Mouse (Mus musculus) embryonic fibroblast, embryonic 13.5 days (primary cell): Measurements from ENCODE around the gene Naga. TPM values are rescaled to one million over a fixed set of nuclear protein-coding genes. Genes with fewer than 3 reads are reported as not detected.
"Not testable (repeated sequence)": the region's sequence is repeated elsewhere in the genome, so short reads cannot be mapped to it uniquely, and the experiment has no call there.

ENCODE experiments used
- H3K27ac ChIP-seq: 2 replicates; pipeline ENCODE4 v1.5.1; 2012; ENCODE audit warnings: low read length, control low read depth, inconsistent platforms; ENCODE audit not compliant: insufficient read depth
- H3K4me1 ChIP-seq: 2 replicates; pipeline ENCODE4 v1.6.1; 2011; ENCODE audit warnings: low read length; ENCODE audit not compliant: control insufficient read depth, insufficient read depth
- H3K4me3 ChIP-seq: 2 replicates; pipeline ENCODE4 v1.5.1; 2011; ENCODE audit warnings: mild to moderate bottlenecking, control low read depth, low read length; ENCODE audit not compliant: insufficient read depth
- CTCF ChIP-seq: IDR thresholded peaks from 2 replicates; pipeline ENCODE4 v1.5.1; 2011; ENCODE audit warnings: mild to moderate bottlenecking, control low read depth, low read length, moderate library complexity, borderline replicate concordance; ENCODE audit not compliant: insufficient read depth
- POLR2A ChIP-seq: IDR thresholded peaks from 2 replicates; pipeline ENCODE4 v1.6.1; 2011; ENCODE audit warnings: low read depth, mild to moderate bottlenecking, control low read depth, low read length, moderate library complexity
- polyA plus RNA-seq: library from polyadenylated mRNA; stranded (reverse); fragments of >200 nt; gene quantifications from 2 replicates; pipeline ENCODE4 v1.2.4, GENCODE M21; 2011; ENCODE audit warnings: low read depth; ENCODE audit not compliant: missing spikeins, insufficient read length

The Naga gene
- polyA plus RNA-seq, 1 experiment: 42.8 TPM

- TF ChIP-seq CTCF (no peak), POLR2A (no peak)
- H3K4me1 ChIP-seq: 0 out of 2 replicates have a peak, but pooled peaks cover 4% of the 10 kb centered on the region
- no peak overlapping the region for H3K27ac ChIP-seq
- H3K4me3 ChIP-seq: no peak overlapping the region
Observed at GRCm38 (mm10) chr15:82375855-82376254, 37.1 kb upstream of the Naga start.

DNA sequence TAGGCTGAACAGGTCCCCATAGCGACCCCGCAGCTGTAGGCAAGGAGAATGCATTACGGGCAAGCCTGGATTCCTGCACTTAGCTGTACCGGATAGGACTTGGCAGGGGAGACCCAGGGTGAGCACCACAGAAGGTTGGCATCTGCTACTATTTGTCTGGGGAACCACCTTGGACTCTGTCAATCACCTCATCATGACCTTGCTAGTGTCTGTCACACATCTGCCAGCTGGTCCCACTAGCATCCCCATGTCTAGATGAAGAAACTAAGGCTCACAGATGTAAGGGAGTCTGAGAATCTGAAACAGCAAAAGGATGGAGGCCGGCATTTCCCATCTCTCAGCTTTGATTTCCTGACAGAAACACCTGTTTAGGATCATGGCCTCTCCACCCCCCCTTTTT, 35.7 kb upstream of the Naga start:
- H3K4me1 ChIP-seq: 0 out of 2 replicates have a peak, but pooled peaks cover 4% of the 10 kb centered on the region
- TF ChIP-seq POLR2A: no peak
- no peak overlapping the region for H3K27ac ChIP-seq
- H3K4me3 ChIP-seq: no peak overlapping the region

DNA sequence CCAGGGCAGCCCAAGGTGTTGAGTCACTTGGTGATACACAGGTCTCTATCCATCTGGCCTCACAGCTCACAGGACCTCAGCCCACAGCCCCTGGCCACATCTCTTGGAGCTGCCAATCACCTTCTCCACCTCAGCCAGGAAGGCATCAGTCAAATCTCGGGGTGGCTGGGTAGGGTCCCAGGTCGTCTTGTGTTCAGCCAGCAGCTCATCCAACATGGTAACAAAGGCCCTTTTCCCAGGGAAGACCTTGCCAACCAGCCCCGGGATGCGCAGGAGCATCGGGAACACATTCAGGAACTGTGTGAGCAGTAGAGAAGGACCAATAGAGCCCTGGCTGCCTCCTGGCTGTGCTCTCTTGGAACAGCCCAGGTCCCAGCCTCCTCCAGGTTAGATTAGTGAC, 34.3 kb upstream of the Naga start:
- TF ChIP-seq CTCF (no peak), POLR2A (no peak)
- Histone ChIP-seq H3K4me3 (no peak overlapping the region), H3K27ac (no peak overlapping the region), H3K4me1 (0 out of 2 replicates have a peak, but pooled peaks cover 4% of the 10 kb centered on the region)

DNA sequence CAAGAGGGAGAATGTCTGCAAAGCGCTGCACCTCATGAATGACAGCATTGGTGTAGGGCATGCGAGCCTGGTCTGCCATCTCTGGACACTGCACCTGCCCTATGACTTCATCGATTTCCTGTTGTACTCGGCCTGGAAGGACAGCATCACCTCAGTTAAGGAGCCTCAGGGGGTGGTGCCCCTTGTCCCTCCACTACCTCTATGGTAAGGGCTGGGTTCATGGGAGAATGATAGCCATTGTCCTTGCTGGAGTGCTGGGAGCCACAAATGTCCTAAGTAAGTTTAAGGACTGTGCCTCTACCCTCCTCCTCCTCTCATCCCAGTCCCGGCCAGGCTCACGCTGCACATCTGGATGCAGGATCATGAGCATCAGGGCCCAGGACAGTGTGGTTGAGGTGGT, 33.7 kb upstream of the Naga start:
- TF ChIP-seq POLR2A (no peak), CTCF (no peak)
- Histone ChIP-seq H3K4me3 (no peak overlapping the region), H3K27ac (no peak overlapping the region), H3K4me1 (0 out of 2 replicates have a peak, but pooled peaks cover 4% of the 10 kb centered on the region)

GRCm38 (mm10) chr15:82368851-82369250, 30.1 kb upstream of the Naga start:
- Histone ChIP-seq H3K4me3 (no peak overlapping the region), H3K4me1 (no peaks in the 10 kb centered on the region), H3K27ac (no peak overlapping the region)
- no peak for TF ChIP-seq CTCF
- TF ChIP-seq POLR2A: no peak

DNA sequence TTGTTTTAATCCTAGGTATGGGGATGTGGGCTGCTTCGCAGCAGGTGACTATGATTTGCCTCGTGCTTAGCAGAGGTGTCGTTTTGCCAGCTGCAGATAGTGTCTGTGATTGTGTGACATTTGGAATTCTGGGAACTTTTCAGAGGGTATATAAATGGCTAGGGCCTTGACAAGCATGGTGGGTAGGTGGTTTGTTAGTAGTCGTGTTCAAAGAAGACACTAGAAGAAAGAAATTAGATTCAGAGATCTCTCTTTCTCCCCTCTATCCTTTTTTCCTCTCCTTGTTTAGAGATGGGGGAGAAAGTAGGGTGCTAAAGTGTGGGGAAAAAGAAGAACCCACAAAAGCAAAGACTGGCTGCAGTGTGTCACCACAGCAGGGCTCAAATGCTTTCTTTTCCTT, 29.4 kb upstream of the Naga start:
- TF ChIP-seq CTCF: no peak
- no peak for TF ChIP-seq POLR2A
- H3K27ac ChIP-seq: no peak overlapping the region
- H3K4me1 ChIP-seq: no peaks in the 10 kb centered on the region
- no peak overlapping the region for H3K4me3 ChIP-seq

DNA sequence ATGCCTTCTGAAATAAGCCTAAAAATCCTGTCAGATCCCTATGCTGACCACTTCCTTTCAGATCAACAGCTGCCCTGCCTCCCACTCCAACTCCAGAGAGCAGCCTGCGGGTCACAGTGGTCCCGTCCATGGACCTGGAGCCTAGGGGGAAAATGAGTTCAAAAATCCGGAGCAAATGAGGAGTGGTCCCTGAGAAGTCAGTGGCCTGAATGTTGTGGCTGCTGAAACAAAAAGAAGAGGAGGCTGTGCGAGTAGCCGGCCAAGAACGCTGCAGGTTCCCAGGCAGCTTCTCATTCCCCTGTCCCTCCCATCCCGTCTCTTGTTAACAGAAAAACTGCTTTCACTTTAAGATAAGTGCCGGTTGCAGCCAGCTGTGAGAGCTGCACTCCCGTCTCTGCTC, 25.8 kb upstream of the Naga start:
- H3K4me1 ChIP-seq, H3K27ac ChIP-seq, H3K4me3 ChIP-seq: not testable (repeated sequence)

DNA sequence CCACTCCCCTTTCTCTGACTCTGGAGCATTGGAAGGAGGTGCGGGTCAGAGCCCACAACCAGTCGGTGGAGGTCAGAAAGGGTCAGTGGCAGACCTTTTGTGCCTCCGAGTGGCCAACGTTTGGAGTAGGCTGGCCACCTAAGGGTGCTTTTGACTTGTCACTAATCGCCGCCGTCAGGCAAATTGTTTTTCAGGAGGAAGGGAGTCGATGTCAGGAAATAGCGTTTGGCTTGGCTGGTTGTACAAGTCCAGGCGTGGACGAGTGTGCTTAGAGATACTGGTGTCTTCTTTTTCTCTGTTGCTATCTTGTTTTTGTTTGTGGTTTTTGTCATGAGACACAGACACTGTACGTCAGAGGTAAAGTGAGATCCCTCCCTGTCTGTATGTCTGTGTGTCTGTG, 25.1 kb upstream of the Naga start:
- not testable (repeated sequence) for H3K4me3 ChIP-seq, H3K4me1 ChIP-seq, H3K27ac ChIP-seq

DNA sequence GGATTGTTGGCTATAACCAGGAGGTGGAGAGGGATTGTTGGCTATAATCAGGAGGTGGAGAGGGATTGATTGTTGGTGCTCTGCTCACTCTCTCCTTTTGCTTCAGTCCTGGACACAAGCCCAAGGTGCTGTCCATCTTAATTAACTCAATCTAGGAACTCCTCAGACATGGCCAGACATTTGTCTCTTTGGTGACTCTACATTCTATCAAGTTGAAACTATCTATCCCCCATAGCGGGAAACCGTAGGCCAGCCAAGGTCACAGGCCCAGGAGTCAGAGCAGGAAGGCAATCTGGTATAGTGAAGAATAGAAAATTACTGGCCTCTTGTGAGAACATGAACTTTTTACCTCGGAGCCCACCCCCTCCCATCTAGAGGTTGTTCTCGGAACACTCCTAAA, 23.5 kb upstream of the Naga start:
- H3K4me1 ChIP-seq: no peaks in the 10 kb centered on the region
- H3K4me3 ChIP-seq: no peak overlapping the region
- TF ChIP-seq CTCF (no peak), POLR2A (no peak)
- H3K27ac ChIP-seq: no peak overlapping the region

GRCm38 (mm10) chr15:82361459-82362018, 22.8 kb upstream of the Naga start:
- TF ChIP-seq POLR2A: no peak
- TF ChIP-seq CTCF: peak; percentile 15; the same call in 1 of the 2 replicates
- H3K27ac ChIP-seq: no peak overlapping the region
- H3K4me3 ChIP-seq: no peak overlapping the region
- H3K4me1 ChIP-seq: no peaks in the 10 kb centered on the region

DNA sequence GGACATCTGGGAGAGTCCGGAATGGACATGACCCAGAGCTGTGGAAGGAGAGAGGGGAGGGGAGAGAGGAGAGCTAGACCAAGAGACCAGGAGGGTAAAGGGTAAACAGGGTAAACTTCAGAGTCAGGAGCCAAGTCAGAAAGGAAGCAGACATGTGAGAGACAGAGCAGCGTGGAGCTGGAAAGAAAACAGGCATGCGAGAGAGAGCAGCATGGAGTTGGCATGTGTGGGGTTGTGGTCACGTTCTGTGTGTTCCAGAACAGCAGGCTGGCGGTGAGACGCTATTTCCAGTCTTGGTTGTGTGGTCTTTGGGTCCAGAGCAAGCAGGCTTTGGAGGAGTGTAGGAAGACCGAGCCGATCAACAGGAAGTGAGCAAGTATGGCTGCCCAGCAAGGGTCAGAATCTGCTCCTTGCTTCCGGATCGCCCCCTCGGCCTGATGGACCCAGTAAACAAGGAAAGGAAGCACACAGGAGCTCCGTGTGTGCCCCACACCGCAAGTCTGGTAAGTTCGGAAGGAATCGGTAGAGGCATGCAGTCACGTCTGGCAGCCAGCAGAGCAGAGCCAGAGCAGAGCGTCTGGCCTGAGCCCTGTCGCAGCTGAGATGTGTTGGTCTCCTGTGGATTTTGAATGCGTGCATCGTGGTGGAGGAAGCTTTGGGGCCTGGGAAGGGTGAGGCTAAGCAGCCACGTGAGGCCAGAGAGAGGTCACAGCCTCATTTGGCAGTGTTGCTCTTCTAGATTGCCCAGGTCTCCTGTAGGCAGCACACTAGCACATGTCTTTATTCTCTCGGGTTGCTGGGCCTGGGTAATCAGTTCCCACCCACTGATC, 19.9 kb upstream of the Naga start:
- Histone ChIP-seq H3K4me1 (no peaks in the 10 kb centered on the region), H3K4me3 (no peak overlapping the region), H3K27ac (no peak overlapping the region)
- TF ChIP-seq POLR2A: no peak
- no peak for TF ChIP-seq CTCF
